Mouse (Mus musculus): ENCODE results near the gene Adar.
"Not testable (repeated sequence)": the region's sequence is repeated elsewhere in the genome, so short reads cannot be mapped to it uniquely, and the experiment has no call there.

Gene Adar

DNA sequence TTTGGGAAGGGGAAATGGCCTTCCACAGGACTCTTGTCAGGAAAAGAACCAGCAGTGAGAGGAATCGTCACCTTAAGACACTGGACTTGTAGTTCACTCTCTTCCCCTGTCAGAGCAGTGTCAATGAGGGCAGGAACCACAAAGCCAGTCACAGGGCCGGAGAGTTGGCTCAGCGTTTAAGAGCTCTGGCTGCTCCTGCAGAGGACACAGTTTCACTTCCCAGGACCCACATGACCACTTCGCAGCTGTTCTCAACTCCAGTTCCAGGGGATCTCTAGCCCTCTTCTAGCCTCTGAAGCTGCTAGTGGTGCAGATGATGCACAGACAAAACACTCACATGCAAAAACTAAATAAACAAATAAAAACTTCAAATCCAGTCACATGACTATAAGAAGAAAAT lies 81.5 kb downstream of the Adar start:
- no peak for DNase-seq (ENCODE audit: low spot score)

DNA sequence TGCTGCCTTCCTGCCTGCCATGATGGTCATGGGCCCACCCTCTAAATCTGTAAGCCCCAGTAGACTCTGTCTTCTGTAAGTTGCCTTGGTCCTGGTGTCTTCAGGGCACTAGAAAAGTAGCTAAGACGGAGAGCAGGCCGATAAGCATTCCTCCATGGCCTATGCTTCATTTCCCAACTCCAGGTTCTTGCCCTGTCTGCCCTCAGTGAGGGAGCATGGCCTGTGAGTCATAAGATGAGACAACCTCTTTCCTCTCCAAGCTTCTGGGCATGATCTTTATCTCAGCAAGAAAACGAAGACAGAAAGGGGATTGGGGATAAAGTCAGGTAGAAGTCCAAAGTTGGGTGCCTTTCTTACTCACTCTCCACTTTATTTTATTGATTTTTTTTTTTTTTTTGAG lies 83.7 kb downstream of the Adar start:
- DNase-seq (ENCODE audit: low spot score), result no peak

- DNase-seq (ENCODE audit: low spot score), result peak; percentile 37
Observed at GRCm38 (mm10) chr3:89799476-89799875, 84.7 kb downstream of the Adar start.

DNA sequence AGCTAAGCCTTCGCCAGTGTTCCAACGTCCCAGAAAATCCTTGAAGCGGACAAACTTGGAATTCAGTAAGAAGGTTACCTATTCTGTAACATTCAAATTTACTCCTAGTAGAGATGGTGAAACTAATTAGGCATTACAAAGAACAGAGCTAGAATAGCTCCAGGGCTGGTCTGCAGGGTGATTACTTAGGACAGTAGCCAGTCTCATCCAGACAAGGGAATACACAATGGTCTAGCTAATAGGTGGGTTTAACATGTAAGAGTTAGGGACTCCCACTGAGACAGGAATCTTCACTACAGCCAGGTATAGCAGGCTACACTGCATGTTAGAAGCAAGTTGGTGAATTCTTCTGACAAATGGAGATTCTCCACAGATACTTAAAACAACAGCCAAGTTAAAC lies 85.3 kb downstream of the Adar start:
- not testable (repeated sequence) for DNase-seq (ENCODE audit: low spot score)

- no peak for DNase-seq (ENCODE audit: low spot score)
Observed at GRCm38 (mm10) chr3:89800774-89801506, 86.1 kb downstream of the Adar start.

DNA sequence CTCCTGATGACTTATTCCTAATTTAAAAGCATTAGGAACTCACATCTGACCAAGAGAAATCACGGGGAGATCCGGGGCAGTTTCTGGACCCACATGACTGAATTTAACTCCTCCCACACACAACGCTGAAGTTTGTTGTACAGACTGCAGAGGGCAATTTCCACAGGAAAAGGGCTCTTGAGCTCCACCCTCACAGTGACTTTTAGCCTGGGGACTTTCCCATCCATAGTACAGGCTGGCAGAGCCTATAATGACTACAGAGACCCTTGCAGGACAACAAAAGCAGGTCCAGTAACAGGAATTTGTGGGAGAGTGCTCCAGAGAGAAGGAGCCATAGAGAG lies 86.7 kb downstream of the Adar start:
- DNase-seq (ENCODE audit: low spot score), result no peak

DNA sequence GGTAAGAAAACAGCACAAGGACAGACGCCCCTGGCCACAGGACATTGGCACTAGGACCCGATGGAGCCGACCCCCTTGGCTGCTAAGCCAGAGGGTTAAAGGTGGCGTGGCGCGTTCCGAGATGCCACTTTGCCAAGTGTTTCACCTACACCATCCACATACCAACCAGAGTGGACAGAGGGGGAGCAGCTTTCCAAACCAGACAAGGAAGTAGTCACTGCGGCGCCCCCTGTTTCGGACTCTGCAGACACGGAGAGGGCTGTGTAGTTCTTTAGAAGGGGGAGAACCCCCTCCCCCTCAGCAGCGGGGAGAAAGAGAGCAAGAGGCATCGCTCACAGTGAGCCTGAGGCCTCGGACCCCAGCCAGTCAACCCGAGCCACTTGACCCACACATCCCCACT lies 88.1 kb downstream of the Adar start:
- no peak for DNase-seq (ENCODE audit: low spot score)

Measured in embryo, embryonic 10.5 days (tissue).